Mouse (Mus musculus): ENCODE results near the gene Pcgf5. TPM values are rescaled to one million over a fixed set of nuclear protein-coding genes. Genes with fewer than 3 reads are reported as not detected.

The Pcgf5 gene
- polyA plus RNA-seq, 1 experiment from 2014 or later, result 9.4 TPM

DNA sequence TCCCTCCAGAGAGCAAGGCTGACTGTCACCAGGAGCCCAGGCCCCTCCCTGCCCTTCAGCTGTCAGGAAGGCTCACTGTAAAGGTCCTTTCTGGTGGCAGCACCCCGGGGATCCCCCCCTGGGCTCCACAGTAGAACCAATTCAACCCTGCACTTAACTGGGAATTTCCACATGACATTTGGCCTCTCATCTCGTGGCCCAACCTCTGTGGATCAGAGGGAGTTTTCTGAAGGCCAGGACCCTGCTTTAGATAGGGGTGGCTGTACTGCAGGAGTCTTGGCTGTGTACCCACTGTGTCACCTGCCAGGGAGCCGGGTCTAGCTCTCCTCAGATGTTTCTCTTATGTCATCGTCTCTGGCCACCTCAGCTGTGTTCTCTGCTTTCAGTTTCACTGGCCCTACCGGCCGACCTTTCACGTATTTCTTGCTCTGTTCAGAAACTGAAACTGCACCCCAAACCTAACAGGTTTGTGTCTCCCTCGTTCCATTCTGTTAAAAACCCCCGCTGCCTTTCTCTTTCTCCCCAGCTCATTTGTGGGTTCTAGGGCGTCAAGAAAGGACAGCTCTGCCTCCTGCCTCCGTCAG is 27.2 kb downstream of the Pcgf5 start:
- H3K9ac ChIP-seq (ENCODE audit: low read length), result no peak overlapping the region
- H3K27ac ChIP-seq (ENCODE audit: low read depth, low read length), result no peak overlapping the region
- H3K27me3 ChIP-seq (ENCODE audit: control insufficient read depth, insufficient read depth, low read length), result no peaks in the 10 kb centered on the region
- no peaks in the 10 kb centered on the region for H3K9me3 ChIP-seq (ENCODE audit: control insufficient read depth, low read length)
- WGBS, result 80% methylated on average over 11 of the region's 11 CpGs
- H3K4me3 ChIP-seq (ENCODE audit: low read depth, low read length), result no peak overlapping the region
- DNase-seq (ENCODE audit: low spot score) (no peak), ATAC-seq (ENCODE audit: insufficient read depth, low FRiP score, low TSS enrichment) (no peak)
- H3K4me2 ChIP-seq (ENCODE audit: low read depth), result no peak overlapping the region
- no peaks in the 10 kb centered on the region for H3K36me3 ChIP-seq (ENCODE audit: control insufficient read depth, insufficient read depth, low read length)
- no peaks in the 10 kb centered on the region for H3K4me1 ChIP-seq (ENCODE audit: control insufficient read depth, insufficient read depth, low read length)

DNA sequence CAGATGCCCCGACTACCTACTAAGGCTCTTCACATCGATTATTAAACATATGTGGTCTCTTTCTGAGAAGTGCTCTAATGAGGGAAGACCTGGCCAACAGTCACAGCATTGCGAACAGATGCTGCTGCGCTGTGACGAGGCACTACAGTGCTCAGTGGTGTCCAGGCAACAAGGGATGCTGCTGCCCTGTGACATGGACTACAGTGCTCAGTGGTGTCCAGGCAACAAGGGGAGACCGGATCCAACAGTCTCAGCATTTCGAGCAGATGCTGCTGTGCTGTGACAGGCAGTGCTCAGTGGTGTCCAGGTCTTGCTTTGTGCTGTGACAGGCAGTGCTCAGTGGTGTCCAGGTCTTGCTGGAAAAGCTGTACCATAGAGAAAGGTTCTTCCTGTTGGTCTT is 29.6 kb downstream of the Pcgf5 start:
- WGBS, result 80% methylated on average over 7 of the region's 7 CpGs
- Histone ChIP-seq H3K36me3 (ENCODE audit: control insufficient read depth, insufficient read depth, low read length) (no peaks in the 10 kb centered on the region), H3K4me2 (ENCODE audit: low read depth) (no peak overlapping the region), H3K27me3 (ENCODE audit: control insufficient read depth, insufficient read depth, low read length) (no peaks in the 10 kb centered on the region), H3K4me1 (ENCODE audit: control insufficient read depth, insufficient read depth, low read length) (no peaks in the 10 kb centered on the region), H3K27ac (ENCODE audit: low read depth, low read length) (no peak overlapping the region), H3K9ac (ENCODE audit: low read length) (no peak overlapping the region), H3K9me3 (ENCODE audit: control insufficient read depth, low read length) (no peaks in the 10 kb centered on the region), H3K4me3 (ENCODE audit: low read depth, low read length) (no peak overlapping the region)
- no peak for DNase-seq (ENCODE audit: low spot score)
- ATAC-seq (ENCODE audit: insufficient read depth, low FRiP score, low TSS enrichment), result no peak

DNA sequence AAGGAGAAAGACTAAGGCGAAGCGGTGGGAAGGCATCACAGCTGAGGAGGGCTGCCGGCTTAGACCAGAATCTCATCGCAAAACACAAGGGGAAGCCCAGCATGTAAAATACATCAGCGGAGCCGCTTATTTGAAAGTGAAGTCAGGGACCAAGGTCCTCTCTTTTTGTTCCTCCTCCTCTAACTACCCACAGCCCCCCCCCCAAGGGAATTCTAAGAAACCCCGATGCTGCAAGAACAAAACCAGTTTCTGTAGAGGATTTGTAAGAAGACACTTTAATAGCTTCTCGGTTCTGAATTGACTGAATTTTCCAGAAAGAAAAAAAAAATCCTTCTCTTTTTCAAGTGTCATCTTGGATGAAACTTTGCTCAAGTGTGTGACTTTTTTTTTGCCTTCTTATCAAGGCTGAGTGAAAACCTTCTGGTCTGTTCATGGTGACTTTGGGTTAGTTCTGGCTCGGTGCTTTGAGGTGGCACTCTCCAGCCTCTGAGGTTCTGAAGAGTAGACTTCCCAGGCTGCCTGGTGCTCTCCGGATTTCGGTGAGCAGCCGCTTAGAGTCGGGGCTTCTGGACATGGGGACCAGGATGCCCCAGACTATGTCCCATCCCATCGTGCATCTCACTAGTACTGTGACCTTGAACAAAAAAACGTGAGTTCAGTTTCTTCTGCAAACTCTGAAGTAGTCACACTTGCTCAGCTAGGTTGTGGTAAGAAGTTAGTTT is 30.6 kb downstream of the Pcgf5 start:
- no peak overlapping the region for H3K4me2 ChIP-seq (ENCODE audit: low read depth)
- no peak overlapping the region for H3K4me3 ChIP-seq (ENCODE audit: low read depth, low read length)
- H3K9ac ChIP-seq (ENCODE audit: low read length), result no peak overlapping the region
- no peaks in the 10 kb centered on the region for H3K36me3 ChIP-seq (ENCODE audit: control insufficient read depth, insufficient read depth, low read length)
- H3K9me3 ChIP-seq (ENCODE audit: control insufficient read depth, low read length), result no peaks in the 10 kb centered on the region
- H3K27me3 ChIP-seq (ENCODE audit: control insufficient read depth, insufficient read depth, low read length), result no peaks in the 10 kb centered on the region
- WGBS, result 68% methylated on average over 15 of the region's 15 CpGs
- H3K27ac ChIP-seq (ENCODE audit: low read depth, low read length), result no peak overlapping the region
- ATAC-seq (ENCODE audit: insufficient read depth, low FRiP score, low TSS enrichment), result no peak
- no peaks in the 10 kb centered on the region for H3K4me1 ChIP-seq (ENCODE audit: control insufficient read depth, insufficient read depth, low read length)
- DNase-seq (ENCODE audit: low spot score), result no peak

DNA sequence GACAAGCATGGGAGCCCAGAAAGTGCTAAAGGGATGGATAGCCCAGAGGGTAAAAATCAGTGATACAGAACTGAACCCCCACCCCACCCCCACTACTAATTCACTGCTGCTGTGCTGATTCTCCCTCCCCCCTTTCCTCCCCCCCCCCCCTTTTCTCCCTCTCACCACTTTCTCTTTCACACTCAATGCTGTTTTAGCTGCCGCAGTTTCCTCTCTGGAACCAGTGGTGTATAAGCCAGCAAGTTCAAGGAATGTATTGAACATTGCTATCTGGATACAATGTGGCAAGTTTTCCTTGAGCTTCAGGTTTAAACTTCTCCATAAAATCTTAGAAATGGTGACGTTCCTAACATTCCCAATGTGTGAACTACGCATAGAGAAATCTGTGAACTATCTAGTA is 34.8 kb downstream of the Pcgf5 start:
- DNase-seq (ENCODE audit: low spot score) (no peak), ATAC-seq (ENCODE audit: insufficient read depth, low FRiP score, low TSS enrichment) (no peak)
- H3K27ac ChIP-seq (ENCODE audit: low read depth, low read length), result no peak overlapping the region

DNA sequence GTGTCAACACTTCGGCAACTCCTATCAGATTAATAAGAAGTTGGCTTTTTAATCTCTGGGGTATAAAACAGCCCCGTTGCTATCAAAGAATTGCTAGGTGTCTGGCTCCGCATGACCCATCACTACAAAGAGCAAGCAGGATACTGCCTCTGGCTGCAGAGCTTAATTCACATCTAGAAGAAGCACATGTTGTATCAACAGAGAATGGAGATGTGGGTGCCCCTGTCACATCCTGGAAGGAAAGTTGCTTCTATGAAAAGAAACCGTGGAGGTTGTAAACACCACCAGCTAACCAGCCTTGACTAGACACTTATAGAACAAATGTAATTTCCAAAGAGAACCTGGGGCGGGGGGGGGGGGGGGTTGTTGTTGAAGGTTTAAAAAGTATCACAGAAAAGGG is 35.9 kb downstream of the Pcgf5 start:
- no peaks in the 10 kb centered on the region for H3K27me3 ChIP-seq (ENCODE audit: control insufficient read depth, insufficient read depth, low read length)
- H3K36me3 ChIP-seq (ENCODE audit: control insufficient read depth, insufficient read depth, low read length), result no peaks in the 10 kb centered on the region
- no peak overlapping the region for H3K9ac ChIP-seq (ENCODE audit: low read length)
- H3K9me3 ChIP-seq (ENCODE audit: control insufficient read depth, low read length), result no peaks in the 10 kb centered on the region
- ATAC-seq (ENCODE audit: insufficient read depth, low FRiP score, low TSS enrichment), result no peak
- no peak for DNase-seq (ENCODE audit: low spot score)
- H3K27ac ChIP-seq (ENCODE audit: low read depth, low read length), result no peak overlapping the region
- H3K4me1 ChIP-seq (ENCODE audit: control insufficient read depth, insufficient read depth, low read length), result no peaks in the 10 kb centered on the region
- no peak overlapping the region for H3K4me3 ChIP-seq (ENCODE audit: low read depth, low read length)
- WGBS, result 88% methylated on average over 4 of the region's 5 CpGs
- H3K4me2 ChIP-seq (ENCODE audit: low read depth), result no peak overlapping the region

More for the DNA sequence above, 34.8 kb downstream of the Pcgf5 start:
- Histone ChIP-seq H3K36me3 (ENCODE audit: control insufficient read depth, insufficient read depth, low read length) (no peaks in the 10 kb centered on the region), H3K27me3 (ENCODE audit: control insufficient read depth, insufficient read depth, low read length) (no peaks in the 10 kb centered on the region), H3K4me2 (ENCODE audit: low read depth) (no peak overlapping the region), H3K9ac (ENCODE audit: low read length) (no peak overlapping the region), H3K9me3 (ENCODE audit: control insufficient read depth, low read length) (no peaks in the 10 kb centered on the region), H3K4me3 (ENCODE audit: low read depth, low read length) (no peak overlapping the region), H3K4me1 (ENCODE audit: control insufficient read depth, insufficient read depth, low read length) (no peaks in the 10 kb centered on the region)
- WGBS, result 91% methylated on average over 3 of the region's 3 CpGs

DNA sequence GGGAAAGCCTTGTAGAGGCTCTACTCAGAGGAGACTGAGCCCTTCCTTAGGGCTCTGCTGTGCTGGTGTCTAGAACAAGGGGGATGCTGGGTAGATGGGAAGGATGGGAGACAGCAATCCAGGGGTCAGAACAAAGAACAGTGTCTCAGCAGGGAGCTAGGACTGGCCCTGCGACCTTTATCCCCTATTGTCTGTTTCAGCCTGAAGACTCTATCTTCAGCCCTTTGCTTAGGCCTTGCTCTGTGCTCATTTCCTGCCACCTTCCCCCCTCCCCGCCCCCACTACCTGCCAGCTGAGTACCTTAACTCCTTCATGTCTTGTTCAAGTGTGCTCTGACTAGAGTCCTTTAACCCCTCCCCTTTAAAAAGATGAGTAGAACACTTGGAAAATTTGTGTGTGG is 36.3 kb downstream of the Pcgf5 start:
- H3K36me3 ChIP-seq (ENCODE audit: control insufficient read depth, insufficient read depth, low read length), result no peaks in the 10 kb centered on the region
- no peak for DNase-seq (ENCODE audit: low spot score)
- 13% methylated on average over 2 of the region's 2 CpGs for WGBS

DNA sequence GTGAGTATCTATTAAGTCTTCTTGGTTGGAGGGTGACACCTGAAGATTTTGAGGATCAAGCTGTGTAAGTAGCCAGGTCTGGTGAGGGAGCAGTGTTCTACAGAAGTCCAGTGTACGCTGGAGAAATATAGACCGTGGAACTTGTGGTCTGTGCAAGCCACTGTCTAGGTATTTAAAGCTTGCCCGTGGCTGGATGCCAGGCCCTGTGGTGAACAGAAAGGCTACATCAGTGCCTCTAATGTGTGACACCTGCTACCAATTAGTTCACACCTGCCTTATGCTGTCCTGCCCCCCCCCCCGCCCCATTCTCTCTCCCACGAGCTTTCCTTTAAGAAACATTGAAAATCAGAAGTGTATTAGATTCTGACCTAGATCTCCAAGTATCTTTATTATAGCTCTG is 40.4 kb downstream of the Pcgf5 start:
- Histone ChIP-seq H3K4me3 (ENCODE audit: low read depth, low read length) (no peak overlapping the region), H3K9me3 (ENCODE audit: control insufficient read depth, low read length) (no peaks in the 10 kb centered on the region), H3K27me3 (ENCODE audit: control insufficient read depth, insufficient read depth, low read length) (no peaks in the 10 kb centered on the region), H3K4me2 (ENCODE audit: low read depth) (no peak overlapping the region), H3K27ac (ENCODE audit: low read depth, low read length) (no peak overlapping the region), H3K4me1 (ENCODE audit: control insufficient read depth, insufficient read depth, low read length) (no peaks in the 10 kb centered on the region), H3K36me3 (ENCODE audit: control insufficient read depth, insufficient read depth, low read length) (no peaks in the 10 kb centered on the region), H3K9ac (ENCODE audit: low read length) (no peak overlapping the region)
- 80% methylated on average over 5 of the region's 5 CpGs for WGBS
- no peak for DNase-seq (ENCODE audit: low spot score)
- ATAC-seq (ENCODE audit: insufficient read depth, low FRiP score, low TSS enrichment), result no peak

More for the DNA sequence above, 36.3 kb downstream of the Pcgf5 start:
- Histone ChIP-seq H3K4me2 (ENCODE audit: low read depth) (no peak overlapping the region), H3K4me1 (ENCODE audit: control insufficient read depth, insufficient read depth, low read length) (no peaks in the 10 kb centered on the region), H3K27me3 (ENCODE audit: control insufficient read depth, insufficient read depth, low read length) (no peaks in the 10 kb centered on the region), H3K9ac (ENCODE audit: low read length) (no peak overlapping the region), H3K9me3 (ENCODE audit: control insufficient read depth, low read length) (no peaks in the 10 kb centered on the region), H3K27ac (ENCODE audit: low read depth, low read length) (no peak overlapping the region), H3K4me3 (ENCODE audit: low read depth, low read length) (no peak overlapping the region)
- ATAC-seq (ENCODE audit: insufficient read depth, low FRiP score, low TSS enrichment), result no peak

DNA sequence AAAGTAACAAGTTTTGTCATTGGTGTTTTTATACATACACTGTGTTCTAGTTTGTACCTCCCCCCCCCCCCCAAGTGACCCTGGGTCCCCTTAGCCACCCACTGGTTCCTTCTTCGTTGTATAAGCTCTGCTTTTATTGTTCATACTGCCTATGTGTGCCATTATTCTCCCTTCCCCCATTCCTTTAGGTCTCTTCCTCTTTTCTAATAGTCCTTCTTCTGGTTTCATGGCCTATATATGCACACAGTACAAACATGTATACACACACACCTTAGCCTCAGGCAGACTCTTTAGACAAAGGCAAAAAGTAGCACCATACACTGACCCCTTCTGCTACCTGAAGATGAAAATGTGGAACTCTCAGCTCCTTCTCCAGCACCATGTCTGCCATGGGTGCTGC is 42.6 kb downstream of the Pcgf5 start:
- WGBS, result 79% methylated on average over 1 of the region's 1 CpGs
- ATAC-seq (ENCODE audit: insufficient read depth, low FRiP score, low TSS enrichment) (no peak), DNase-seq (ENCODE audit: low spot score) (no peak)
- no peaks in the 10 kb centered on the region for H3K36me3 ChIP-seq (ENCODE audit: control insufficient read depth, insufficient read depth, low read length)
- no peak overlapping the region for H3K4me2 ChIP-seq (ENCODE audit: low read depth)
- no peaks in the 10 kb centered on the region for H3K9me3 ChIP-seq (ENCODE audit: control insufficient read depth, low read length)
- no peak overlapping the region for H3K27ac ChIP-seq (ENCODE audit: low read depth, low read length)
- H3K4me1 ChIP-seq (ENCODE audit: control insufficient read depth, insufficient read depth, low read length), result no peaks in the 10 kb centered on the region
- no peaks in the 10 kb centered on the region for H3K27me3 ChIP-seq (ENCODE audit: control insufficient read depth, insufficient read depth, low read length)
- no peak overlapping the region for H3K9ac ChIP-seq (ENCODE audit: low read length)
- H3K4me3 ChIP-seq (ENCODE audit: low read depth, low read length), result no peak overlapping the region

DNA sequence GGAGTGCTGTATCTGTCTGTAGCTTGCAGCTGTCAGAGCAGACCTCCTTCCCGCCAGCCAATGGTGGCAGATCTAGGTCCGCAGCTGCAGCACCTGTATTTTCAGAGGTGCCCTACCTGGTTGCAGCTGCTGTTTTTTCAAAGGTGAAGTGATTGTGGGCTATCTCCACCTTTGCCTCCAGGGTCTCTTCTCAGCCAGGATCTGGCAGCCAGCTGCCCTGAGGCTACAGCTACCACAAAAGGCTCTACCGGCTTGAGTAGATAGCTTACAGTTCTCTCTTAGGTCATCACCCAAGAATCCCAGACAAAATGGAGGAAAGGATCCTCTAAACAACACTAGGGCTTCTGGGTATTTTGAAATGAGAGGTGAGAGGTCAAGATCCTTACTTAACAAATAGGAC is 50.4 kb downstream of the Pcgf5 start:
- no peaks in the 10 kb centered on the region for H3K27me3 ChIP-seq (ENCODE audit: control insufficient read depth, insufficient read depth, low read length)
- H3K4me3 ChIP-seq (ENCODE audit: low read depth, low read length), result no peak overlapping the region
- no peak overlapping the region for H3K4me2 ChIP-seq (ENCODE audit: low read depth)
- no peak for ATAC-seq (ENCODE audit: insufficient read depth, low FRiP score, low TSS enrichment)
- no peak overlapping the region for H3K9ac ChIP-seq (ENCODE audit: low read length)
- 80% methylated on average over 3 of the region's 3 CpGs for WGBS
- H3K9me3 ChIP-seq (ENCODE audit: control insufficient read depth, low read length), result no peaks in the 10 kb centered on the region
- no peaks in the 10 kb centered on the region for H3K36me3 ChIP-seq (ENCODE audit: control insufficient read depth, insufficient read depth, low read length)
- H3K4me1 ChIP-seq (ENCODE audit: control insufficient read depth, insufficient read depth, low read length), result no peaks in the 10 kb centered on the region
- no peak overlapping the region for H3K27ac ChIP-seq (ENCODE audit: low read depth, low read length)
- no peak for DNase-seq (ENCODE audit: low spot score)
